Mouse (Mus musculus) megakaryocyte, embryonic 14.5 days (primary cell): ENCODE results near the gene Tnc.

Experiments used
- FLI1 ChIP-seq: IDR thresholded peaks from 2 replicates; pipeline ENCODE4 v1.6.1; 2012; ENCODE audit warnings: low read length, inconsistent platforms, mixed read lengths
- GATA1 ChIP-seq: IDR thresholded peaks from 3 replicates; pipeline ENCODE4 v1.6.1; 2012; ENCODE audit warnings: mixed read lengths, low read length, inconsistent platforms, borderline replicate concordance

DNA sequence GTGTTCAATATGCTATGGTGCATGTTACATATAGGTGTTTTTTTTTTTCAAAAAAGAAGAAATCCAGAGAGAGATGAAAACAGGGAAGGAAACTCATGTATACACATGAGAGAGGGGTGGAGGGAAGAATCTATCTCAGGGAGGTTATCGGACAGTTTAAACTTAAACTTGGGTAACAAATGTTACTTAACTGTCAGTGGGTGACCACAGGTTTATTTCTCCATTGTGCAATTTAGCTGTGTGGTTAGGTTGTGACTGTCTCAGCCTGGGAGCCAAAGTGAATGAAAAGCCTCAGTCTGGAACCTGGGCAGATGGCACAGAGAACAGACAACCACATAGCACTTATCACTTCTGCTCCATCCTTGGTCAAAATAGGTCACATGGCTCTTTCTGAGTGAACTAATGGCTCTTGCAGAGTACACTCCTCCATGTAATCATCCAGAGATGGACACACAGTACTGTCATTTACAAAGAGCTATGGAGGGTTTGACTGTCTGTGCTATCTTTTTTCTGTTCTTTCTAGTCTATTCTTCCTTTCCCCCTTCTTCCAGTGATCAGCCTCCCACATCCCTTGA is 39.3 kb upstream of the Tnc start:
- no peak for TF ChIP-seq GATA1
- no peak for TF ChIP-seq FLI1
